Mouse (Mus musculus) ES-Bruce4 (cell line): ENCODE results near the gene Gm7544.

Experiments
- CTCF ChIP-seq: IDR thresholded peaks from one replicate; pipeline ENCODE4 v1.8.1; 2011; ENCODE audit warnings: low read depth, low read length
- EP300 ChIP-seq: IDR thresholded peaks from 2 replicates; pipeline ENCODE4 v1.6.1; 2011; ENCODE audit warnings: low read depth, low read length; ENCODE audit not compliant: insufficient read depth
- POLR2A ChIP-seq: IDR thresholded peaks from one replicate; pipeline ENCODE4 v1.8.1; 2011; ENCODE audit warnings: low read length; ENCODE audit not compliant: insufficient read depth

DNA sequence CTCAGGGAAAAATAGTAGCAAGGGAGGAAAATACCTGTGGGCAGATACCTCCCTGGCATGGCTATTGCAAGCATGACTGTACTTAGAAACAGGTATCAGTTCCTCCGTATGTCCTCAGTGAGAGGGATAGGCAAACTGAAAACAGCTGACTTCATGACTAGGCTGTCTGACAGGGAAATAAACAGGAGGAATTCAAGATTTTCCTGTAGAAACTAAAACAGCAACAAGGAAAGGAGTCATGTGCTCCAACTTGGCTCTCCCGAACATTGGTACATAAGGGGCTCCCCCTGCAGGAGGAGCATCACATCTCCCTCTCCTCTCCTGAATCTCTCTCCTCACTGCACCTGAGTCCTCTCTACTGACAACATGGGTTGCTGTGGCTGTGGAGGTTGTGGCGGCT, 42.8 kb downstream of the Gm7544 start, which contains the start of gene A030005L19Rik:
- no peak for TF ChIP-seq POLR2A
- peak; percentile 18 for TF ChIP-seq CTCF
- TF ChIP-seq EP300: no peak
